Mouse (Mus musculus) bone marrow, adult 2 months (tissue): ENCODE results near the gene Ccdc127.

Experiments used
- CTCF ChIP-seq: fragments of 200-500 bp; IDR thresholded peaks from 2 replicates; pipeline ENCODE4 v1.5.1; 2011; ENCODE audit warnings: low read length, control low read depth; ENCODE audit not compliant: control insufficient read depth, insufficient read depth
- POLR2A ChIP-seq: fragments of 200-500 bp; IDR thresholded peaks from 2 replicates; pipeline ENCODE4 v1.6.1; 2011; ENCODE audit warnings: low read depth, mild to moderate bottlenecking, control low read depth, low read length, borderline replicate concordance; ENCODE audit not compliant: control insufficient read depth

DNA sequence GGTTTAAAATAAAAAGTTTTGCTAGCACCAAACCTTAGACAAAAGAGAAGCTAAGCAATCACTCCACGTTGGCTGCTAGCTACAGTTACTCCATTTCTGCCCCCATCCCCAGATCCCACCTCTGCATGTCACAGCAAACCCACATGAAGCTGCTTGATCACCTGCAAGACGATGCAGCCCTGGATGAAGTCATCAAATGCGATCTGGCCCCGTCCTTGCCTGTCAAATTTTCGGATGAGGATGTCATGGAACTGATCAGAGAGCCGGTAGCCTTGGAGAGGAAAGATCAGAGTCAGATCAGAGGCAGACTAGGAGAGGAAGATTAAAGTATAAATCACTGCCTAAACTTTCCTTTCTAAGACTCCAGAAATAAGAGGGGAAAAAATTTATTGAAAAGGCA is 44.7 kb upstream of the Ccdc127 start:
- TF ChIP-seq POLR2A (no peak), CTCF (no peak)
